Comparison of ENCODE assay signal across 28 mouse cellular contexts in genomic region chr13:90012620-90013019, GRCm38 (mm10).
DNase-seq lines count a peak whose midpoint lies in the region; ATAC-seq and TF ChIP-seq lines count a peak whose summit lies in the region.
"Had no signal": no experiment of that assay in that cellular context is flagged by ENCODE, and none has a peak within 500 bp of the region (broad histone marks: within the 10 kb centered on the region; RNA-seq: fewer than 3 reads in every experiment).

No protein-coding gene starts in this region.

- peaks cover 5% of the 10 kb centered on the region; the same call in 1 of the 2 replicates for H3K36me3 ChIP-seq in heart, adult 2 months (ENCODE audit: control insufficient read depth, insufficient read depth, low read length)
- H3K36me3 ChIP-seq in heart, embryonic 14.5 days (ENCODE audit: control insufficient read depth, insufficient read depth, low read length) = no peaks in the 10 kb centered on the region
- H3K36me3 ChIP-seq in liver, embryonic 13.5 days = no peaks in the 10 kb centered on the region
- H3K36me3 ChIP-seq: embryonic facial prominence, embryonic 12.5 days; G1E; hindbrain, embryonic 10.5 days; hindbrain, embryonic 15.5 days; limb, embryonic 10.5 days; limb, embryonic 15.5 days; midbrain, embryonic 10.5 days; midbrain, embryonic 15.5 days; neural tube, embryonic 15.5 days had no signal

- ATAC-seq in heart, embryonic 14.5 days (ENCODE audit: insufficient number of reproducible peaks, insufficient read depth, low FRiP score, low read depth) = no peak; the same call in 1 of the 2 replicates
- no peak for ATAC-seq in liver, embryonic 13.5 days (ENCODE audit: low read depth)
- peak; percentile 27 to 36; a peak in 1 of 4 replicates for ATAC-seq in hematopoietic stem cell, adult 5-6 weeks (replicated peaks in 1 of 2; ENCODE audit: insufficient read depth in 1 of 2, low FRiP score in 2 of 2, low TSS enrichment in 1 of 2, low read depth in 1 of 2, poor library complexity in 2 of 2, severe bottlenecking in 2 of 2)
- ATAC-seq: forebrain, embryonic 14.5 days; inflammation-experienced regulatory T-cells, adult 6 months; midbrain, embryonic 15.5 days had no signal

- 0 out of 2 replicates have a peak, but pooled peaks cover 3% of the 10 kb centered on the region for H3K9me3 ChIP-seq in heart, embryonic 14.5 days (ENCODE audit: control insufficient read depth, low read length)
- H3K9me3 ChIP-seq in liver, embryonic 13.5 days (replicated peaks) = no peaks in the 10 kb centered on the region
- H3K9me3 ChIP-seq: embryonic facial prominence, embryonic 12.5 days; G1E; hindbrain, embryonic 10.5 days; hindbrain, embryonic 15.5 days; limb, embryonic 10.5 days; limb, embryonic 15.5 days; midbrain, embryonic 10.5 days; midbrain, embryonic 15.5 days; neural tube, embryonic 15.5 days had no signal

- H3K4me1 ChIP-seq in heart, adult 2 months (ENCODE audit: control insufficient read depth, insufficient read depth, low read length) = peaks cover 7% of the 10 kb centered on the region
- peaks cover 10 to 34% of the 10 kb centered on the region in 2 experiments for H3K4me1 ChIP-seq in heart, embryonic 14.5 days (ENCODE audit: control insufficient read depth in 2 of 2, insufficient read depth in 2 of 2, low read length in 2 of 2)
- no peaks in the 10 kb centered on the region for H3K4me1 ChIP-seq in liver, embryonic 13.5 days (replicated peaks)
- H3K4me1 ChIP-seq: hindbrain, embryonic 10.5 days; hindbrain, embryonic 15.5 days; limb, embryonic 10.5 days; limb, embryonic 15.5 days; midbrain, embryonic 15.5 days; neural tube, embryonic 15.5 days had no signal

- H3K9ac ChIP-seq in heart, adult 2 months (ENCODE audit: low read depth, low read length) = no peak overlapping the region
- peak overlapping the region; percentile 57 for H3K9ac ChIP-seq in heart, embryonic 14.5 days (ENCODE audit: low read length)
- H3K9ac ChIP-seq in liver, embryonic 13.5 days = no peak overlapping the region
- H3K9ac ChIP-seq: embryonic facial prominence, embryonic 12.5 days; hindbrain, embryonic 15.5 days; limb, embryonic 15.5 days; midbrain, embryonic 15.5 days; neural tube, embryonic 15.5 days had no signal

- no peak overlapping the region; the same call in 1 of the 2 replicates for H3K4me3 ChIP-seq in heart, adult 2 months
- H3K4me3 ChIP-seq in heart, embryonic 14.5 days (ENCODE audit: control insufficient read depth in 1 of 2, insufficient read depth in 1 of 2, low read depth in 1 of 2, low read length in 2 of 2) = peak overlapping the region in 1 of 2 experiments; percentile 10; a peak in 1 of 4 replicates
- H3K4me3 ChIP-seq in liver, embryonic 13.5 days (replicated peaks) = no peak overlapping the region
- H3K4me3 ChIP-seq: embryonic facial prominence, embryonic 12.5 days; hindbrain, embryonic 10.5 days; hindbrain, embryonic 15.5 days; limb, embryonic 10.5 days; limb, embryonic 15.5 days; midbrain, embryonic 10.5 days; midbrain, embryonic 15.5 days; neural tube, embryonic 15.5 days had no signal

- 37% methylated on average over 3 of the region's 3 CpGs for WGBS in heart, adult 2 months
- 12% methylated on average over 3 of the region's 3 CpGs for WGBS in heart, embryonic 14.5 days
- 37% methylated on average over 3 of the region's 3 CpGs for WGBS in liver, embryonic 13.5 days (ENCODE audit: insufficient replicate concordance)

- H3K27ac ChIP-seq in heart, adult 2 months = peak overlapping the region; percentile 50
- peak overlapping the region; percentile 97 for H3K27ac ChIP-seq in heart, embryonic 14.5 days (replicated peaks in 1 of 2; ENCODE audit: control insufficient read depth in 1 of 2, insufficient read depth in 1 of 2, low read depth in 2 of 2, low read length in 2 of 2)
- H3K27ac ChIP-seq in liver, embryonic 13.5 days = no peak overlapping the region
- H3K27ac ChIP-seq: embryonic facial prominence, embryonic 12.5 days; hindbrain, embryonic 10.5 days; hindbrain, embryonic 15.5 days; limb, embryonic 10.5 days; limb, embryonic 15.5 days; midbrain, embryonic 10.5 days; midbrain, embryonic 15.5 days; neural tube, embryonic 15.5 days had no signal

- H3K27me3 ChIP-seq in heart, adult 2 months (ENCODE audit: control insufficient read depth, insufficient read depth, low read length) = no peaks in the 10 kb centered on the region
- no peaks in the 10 kb centered on the region for H3K27me3 ChIP-seq in heart, embryonic 14.5 days (ENCODE audit: control insufficient read depth, insufficient read depth, low read length)
- H3K27me3 ChIP-seq in liver, embryonic 13.5 days = no peaks in the 10 kb centered on the region
- H3K27me3 ChIP-seq: embryonic facial prominence, embryonic 12.5 days; hindbrain, embryonic 15.5 days; limb, embryonic 15.5 days; midbrain, embryonic 15.5 days; neural tube, embryonic 15.5 days had no signal

- no peak for TF ChIP-seq EP300 in heart, adult 2 months (IDR thresholded peaks at IDR 0.05; ENCODE audit: insufficient read depth, low read depth, low read length)

- TF ChIP-seq POLR2A in heart, adult 2 months (IDR thresholded peaks at IDR 0.05; ENCODE audit: insufficient read depth, low read depth, low read length) = no peak

- TF ChIP-seq CTCF in heart, adult 2 months (IDR thresholded peaks at IDR 0.05) = no peak

- intact Hi-C loops in heart, adult 2 months (cut with DNase I) = loop anchor here (5.0 kb wide), 1 partner anchor 70 kb away; no protein-coding TSS in a partner anchor

- DNase-seq in heart, adult 2 months = no peak
- DNase-seq in heart, postnatal 4 days = no peak
- DNase-seq in heart, adult 18-20 months = no peak
- DNase-seq in liver, embryonic 13.5 days = no peak
- DNase-seq in liver = no peak
- DNase-seq: adrenal gland, adult 8-10 months; cerebellum, adult 2 months; cerebellum, postnatal 25 days; gastrocnemius, postnatal 14 days; kidney, adult 11 months; kidney, postnatal 14 days; layer of hippocampus, adult 9-11 months; retina, postnatal 1 day; right cerebral cortex, postnatal 14 days; thymus, postnatal 4 days had no signal

- peak overlapping the region; percentile 57 for H3K4me2 ChIP-seq in heart, embryonic 14.5 days (ENCODE audit: low read length)
- H3K4me2 ChIP-seq in liver, embryonic 13.5 days = 0 out of 2 replicates have a peak overlapping the region, but pooled peaks have one; percentile 3
- H3K4me2 ChIP-seq: embryonic facial prominence, embryonic 12.5 days; hindbrain, embryonic 15.5 days; limb, embryonic 15.5 days; midbrain, embryonic 15.5 days; neural tube, embryonic 15.5 days had no signal

- no peaks in the 10 kb centered on the region for H3K79me2 ChIP-seq in heart, adult 2 months (replicated peaks; ENCODE audit: control insufficient read depth, insufficient read depth, low read length)

Comparison
In these comparisons a context has a peak if more than half of its experiments do, and no peak if none do; other contexts are left out.
1. ATAC-seq: peak in hematopoietic stem cell, adult 5-6 weeks (2 of 2); none in heart, embryonic 14.5 days (single experiment) and liver, embryonic 13.5 days (single experiment).